Mouse (Mus musculus): Measurements from ENCODE around the gene Tnfsf10.

DNA sequence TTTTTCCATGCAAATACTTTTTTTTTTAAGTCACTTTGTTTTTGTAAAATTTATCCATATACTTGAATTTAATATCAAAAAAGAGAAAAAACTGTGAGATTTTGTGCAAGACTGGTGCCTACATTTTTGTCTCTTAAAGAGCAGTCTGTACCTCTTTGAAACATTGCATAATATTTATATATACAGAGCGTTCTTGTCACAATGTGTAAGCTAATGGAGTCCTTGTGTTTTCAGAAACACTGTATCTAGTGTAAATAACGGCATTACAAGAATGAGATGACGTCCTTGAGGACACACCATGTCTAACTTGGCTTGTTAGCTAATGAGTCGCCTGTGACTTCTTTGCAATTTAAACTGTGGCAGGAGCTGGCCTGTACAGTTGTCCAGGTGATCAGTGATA is 61.1 kb downstream of the Tnfsf10 start:
- TF ChIP-seq CTCF (IDR thresholded peaks at IDR 0.05; ENCODE audit: low read depth), result no peak
- TF ChIP-seq EP300 (IDR thresholded peaks at IDR 0.05; ENCODE audit: low read depth), result no peak
